Comparison of ENCODE assay signal across 10 mouse cellular contexts in genomic region chr14:76245063-76245396, GRCm38 (mm10).
A peak's percentile ranks its signal among the peaks of the same experiment; 100 is the strongest.
DNase-seq lines count a peak whose midpoint lies in the region; ATAC-seq lines count a peak whose summit lies in the region.
"Had no signal": no experiment of that assay in that cellular context is flagged by ENCODE, and none has a peak within 500 bp of the region (broad histone marks: within the 10 kb centered on the region; RNA-seq: fewer than 3 reads in every experiment).

No protein-coding gene starts in this region.

- DNase-seq in liver, embryonic 11.5 days (ENCODE audit: low spot score): peak; percentile 36
- no peak for DNase-seq in liver
- peak; percentile 24 for DNase-seq in cerebellum, adult 9-10 months
- DNase-seq in embryonic facial prominence, embryonic 10.5 days (ENCODE audit: low spot score): no peak
- no peak for DNase-seq in spleen, postnatal 10 days (ENCODE audit: low spot score in 2 of 2)
- no peak for DNase-seq in right cerebral cortex, adult 18-20 months
- no peak for DNase-seq in heart, postnatal 14 days

- H3K4me1 ChIP-seq in liver, embryonic 11.5 days (replicated peaks; ENCODE audit: control insufficient read depth, insufficient read depth, low read length): peaks cover 20% of the 10 kb centered on the region
- peaks cover 25% of the 10 kb centered on the region for H3K4me1 ChIP-seq in embryonic facial prominence, embryonic 10.5 days
- H3K4me1 ChIP-seq in liver, embryonic 15.5 days (replicated peaks): peaks cover 39% of the 10 kb centered on the region

- peak overlapping the region; percentile 54 for H3K4me2 ChIP-seq in liver, embryonic 11.5 days
- H3K4me2 ChIP-seq in liver, embryonic 15.5 days: peak overlapping the region; percentile 56
- H3K4me2 ChIP-seq: intestine, embryonic 15.5 days had no signal

- H3K9me3 ChIP-seq in liver, embryonic 11.5 days (ENCODE audit: control insufficient read depth, low read length): peaks cover 2% of the 10 kb centered on the region; the same call in 1 of the 2 replicates
- 0 out of 2 replicates have a peak, but pooled peaks cover 3% of the 10 kb centered on the region for H3K9me3 ChIP-seq in embryonic facial prominence, embryonic 10.5 days
- no peaks in the 10 kb centered on the region for H3K9me3 ChIP-seq in liver, embryonic 15.5 days (replicated peaks)
- H3K9me3 ChIP-seq: heart, embryonic 13.5 days; intestine, embryonic 15.5 days had no signal

- no peak overlapping the region for H3K4me3 ChIP-seq in liver, embryonic 11.5 days (ENCODE audit: low read depth, low read length)
- no peak overlapping the region for H3K4me3 ChIP-seq in embryonic facial prominence, embryonic 10.5 days
- no peak overlapping the region for H3K4me3 ChIP-seq in liver, embryonic 15.5 days (replicated peaks)
- H3K4me3 ChIP-seq: heart, embryonic 13.5 days; intestine, embryonic 15.5 days had no signal

- no peak overlapping the region for H3K9ac ChIP-seq in liver, embryonic 11.5 days (ENCODE audit: low read depth, low read length)
- H3K9ac ChIP-seq in liver, embryonic 15.5 days: no peak overlapping the region
- H3K9ac ChIP-seq: heart, embryonic 13.5 days; intestine, embryonic 15.5 days had no signal

- no peaks in the 10 kb centered on the region for H3K27me3 ChIP-seq in liver, embryonic 11.5 days (replicated peaks; ENCODE audit: control insufficient read depth, insufficient read depth, low read length)
- H3K27me3 ChIP-seq in embryonic facial prominence, embryonic 10.5 days (replicated peaks; ENCODE audit: low read depth, poor library complexity, severe bottlenecking): no peaks in the 10 kb centered on the region
- no peaks in the 10 kb centered on the region for H3K27me3 ChIP-seq in liver, embryonic 15.5 days
- H3K27me3 ChIP-seq: heart, embryonic 13.5 days; intestine, embryonic 15.5 days had no signal

- peak overlapping the region; percentile 87 for H3K27ac ChIP-seq in liver, embryonic 11.5 days (ENCODE audit: low read depth, low read length)
- H3K27ac ChIP-seq in embryonic facial prominence, embryonic 10.5 days (replicated peaks): peak overlapping the region; percentile 80; the same call in 1 of the 2 replicates
- H3K27ac ChIP-seq in liver, embryonic 15.5 days (replicated peaks): peak overlapping the region; percentile 65

- H3K36me3 ChIP-seq in liver, embryonic 11.5 days (ENCODE audit: control insufficient read depth, insufficient read depth, low read length): no peaks in the 10 kb centered on the region
- no peaks in the 10 kb centered on the region for H3K36me3 ChIP-seq in embryonic facial prominence, embryonic 10.5 days (replicated peaks)
- no peaks in the 10 kb centered on the region for H3K36me3 ChIP-seq in liver, embryonic 15.5 days (replicated peaks)
- H3K36me3 ChIP-seq: heart, embryonic 13.5 days; intestine, embryonic 15.5 days had no signal

- 50% methylated on average over 4 of the region's 4 CpGs for WGBS in liver, embryonic 11.5 days
- WGBS in embryonic facial prominence, embryonic 10.5 days: 62% methylated on average over 4 of the region's 4 CpGs
- WGBS in liver, embryonic 15.5 days (ENCODE audit: insufficient replicate concordance): 33% methylated on average over 4 of the region's 4 CpGs

- intact Hi-C loops in heart, postnatal 14 days (cut with DNase I): no loop called here

- peak; percentile 7; the same call in 1 of the 2 replicates for ATAC-seq in liver, embryonic 11.5 days (replicated peaks; ENCODE audit: low FRiP score)
- 0 out of 2 replicates have a peak, but pooled peaks have one; percentile 19 for ATAC-seq in liver, embryonic 15.5 days (ENCODE audit: insufficient read depth)

Comparison
In these comparisons a context has a peak if more than half of its experiments do, and no peak if none do; other contexts are left out.
1. DNase-seq: peak in liver, embryonic 11.5 days (single experiment) and cerebellum, adult 9-10 months (single experiment); none in liver (single experiment), embryonic facial prominence, embryonic 10.5 days (single experiment), spleen, postnatal 10 days (0 of 2), right cerebral cortex, adult 18-20 months (single experiment) and heart, postnatal 14 days (0 of 2).
2. Peak in every context shown above with its lines, with median percentiles within 50 percentile points of each other: H3K27ac ChIP-seq.